Comparison of ENCODE assay signal across 21 mouse cellular contexts in the genomic region with DNA sequence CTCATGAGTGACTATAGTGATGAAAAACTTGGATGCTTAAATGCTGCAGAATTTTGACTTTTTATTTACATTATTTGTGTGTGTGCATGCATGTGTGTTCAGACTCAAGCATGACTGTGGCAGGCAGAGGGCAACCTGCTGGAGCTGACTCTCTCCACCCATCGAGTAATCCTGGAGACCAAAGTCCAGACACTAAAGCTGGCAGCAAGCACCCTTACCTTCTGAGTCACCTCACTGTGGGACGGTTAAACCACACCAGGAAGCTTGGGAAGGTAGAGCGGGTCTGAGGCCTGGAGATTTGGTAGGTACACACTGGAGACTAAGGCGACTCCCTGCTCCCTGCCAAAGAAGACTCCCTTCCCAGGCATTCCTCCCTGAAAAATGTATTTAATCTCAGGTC. TPM values are rescaled to one million over a fixed set of nuclear protein-coding genes. Genes with fewer than 3 reads are reported as not detected.
A peak's percentile ranks its signal among the peaks of the same experiment; 100 is the strongest.
DNase-seq lines count a peak whose midpoint lies in the region; ATAC-seq and TF ChIP-seq lines count a peak whose summit lies in the region.
"Had no signal": no experiment of that assay in that cellular context is flagged by ENCODE, and none has a peak within 500 bp of the region (broad histone marks: within the 10 kb centered on the region; RNA-seq: fewer than 3 reads in every experiment).

No protein-coding gene starts in this region.

- 43% methylated on average over 4 of the region's 4 CpGs for WGBS in liver, adult 2 months
- 77% methylated on average over 4 of the region's 4 CpGs for WGBS in liver, embryonic 11.5 days
- WGBS in kidney, embryonic 16.5 days = 86% methylated on average over 4 of the region's 4 CpGs
- WGBS in stomach, embryonic 15.5 days = 77% methylated on average over 4 of the region's 4 CpGs

- no peaks in the 10 kb centered on the region for H3K9me3 ChIP-seq in liver, embryonic 11.5 days (ENCODE audit: control insufficient read depth, low read length)
- H3K9me3 ChIP-seq in kidney, embryonic 16.5 days (ENCODE audit: low read length) = peaks cover 6% of the 10 kb centered on the region; the same call in 1 of the 2 replicates
- no peaks in the 10 kb centered on the region for H3K9me3 ChIP-seq in stomach, embryonic 15.5 days
- H3K9me3 ChIP-seq: lung, embryonic 15.5 days had no signal

- peaks cover 2% of the 10 kb centered on the region; the same call in 1 of the 2 replicates for H3K4me1 ChIP-seq in liver, adult 2 months (ENCODE audit: control insufficient read depth, insufficient read depth, low read length)
- H3K4me1 ChIP-seq in liver, embryonic 11.5 days (replicated peaks; ENCODE audit: control insufficient read depth, insufficient read depth, low read length) = no peaks in the 10 kb centered on the region
- no peaks in the 10 kb centered on the region for H3K4me1 ChIP-seq in kidney, embryonic 16.5 days (ENCODE audit: insufficient read depth, low read length)
- no peaks in the 10 kb centered on the region for H3K4me1 ChIP-seq in stomach, embryonic 15.5 days
- H3K4me1 ChIP-seq: lung, embryonic 15.5 days; midbrain, embryonic 12.5 days had no signal

- H3K36me3 ChIP-seq in liver, adult 2 months (ENCODE audit: control insufficient read depth, insufficient read depth, low read length) = peaks cover 2% of the 10 kb centered on the region; the same call in 1 of the 2 replicates
- no peaks in the 10 kb centered on the region for H3K36me3 ChIP-seq in liver, embryonic 11.5 days (ENCODE audit: control insufficient read depth, insufficient read depth, low read length)
- peaks cover 18% of the 10 kb centered on the region; the same call in 1 of the 2 replicates for H3K36me3 ChIP-seq in kidney, embryonic 16.5 days (ENCODE audit: insufficient read depth, low read length)
- 0 out of 2 replicates have a peak, but pooled peaks cover 3% of the 10 kb centered on the region for H3K36me3 ChIP-seq in stomach, embryonic 15.5 days

- no peak overlapping the region for H3K9ac ChIP-seq in liver, adult 2 months (ENCODE audit: low read depth, low read length)
- no peak overlapping the region for H3K9ac ChIP-seq in liver, embryonic 11.5 days (ENCODE audit: low read depth, low read length)
- H3K9ac ChIP-seq in kidney, embryonic 16.5 days (replicated peaks; ENCODE audit: low read length) = no peak overlapping the region
- H3K9ac ChIP-seq in stomach, embryonic 15.5 days = no peak overlapping the region
- H3K9ac ChIP-seq: heart, embryonic 13.5 days; lung, embryonic 15.5 days; midbrain, embryonic 12.5 days had no signal

- no peaks in the 10 kb centered on the region for H3K27me3 ChIP-seq in liver, adult 2 months (ENCODE audit: control insufficient read depth, insufficient read depth, low read length)
- no peaks in the 10 kb centered on the region for H3K27me3 ChIP-seq in liver, embryonic 11.5 days (replicated peaks; ENCODE audit: control insufficient read depth, insufficient read depth, low read length)
- no peaks in the 10 kb centered on the region for H3K27me3 ChIP-seq in kidney, embryonic 16.5 days (ENCODE audit: insufficient read depth, low read length)
- H3K27me3 ChIP-seq in stomach, embryonic 15.5 days (replicated peaks) = no peaks in the 10 kb centered on the region
- H3K27me3 ChIP-seq: heart, embryonic 13.5 days; lung, embryonic 15.5 days; midbrain, embryonic 12.5 days had no signal

- no peak overlapping the region for H3K27ac ChIP-seq in liver, adult 2 months (replicated peaks; ENCODE audit: insufficient read depth, low read depth, low read length)
- no peak overlapping the region for H3K27ac ChIP-seq in liver, embryonic 11.5 days (ENCODE audit: low read depth, low read length)
- no peak overlapping the region for H3K27ac ChIP-seq in kidney, embryonic 16.5 days (ENCODE audit: low read length)
- H3K27ac ChIP-seq in stomach, embryonic 15.5 days = no peak overlapping the region
- H3K27ac ChIP-seq: heart, embryonic 13.5 days; hindbrain, postnatal 0 days; lung, embryonic 15.5 days; macrophage; midbrain, embryonic 12.5 days had no signal

- no peak for ATAC-seq in liver, embryonic 11.5 days (replicated peaks; ENCODE audit: low FRiP score)
- ATAC-seq in kidney, embryonic 16.5 days (ENCODE audit: low FRiP score, low TSS enrichment) = peak; percentile 54; the same call in 1 of the 2 replicates
- ATAC-seq in stomach, embryonic 15.5 days (ENCODE audit: insufficient read depth, low FRiP score, low read depth) = peak; percentile 81
- no peak for ATAC-seq in erythroblast, adult 5-6 weeks (replicated peaks; ENCODE audit: low FRiP score, poor library complexity, severe bottlenecking)
- ATAC-seq: forebrain, embryonic 14.5 days; hindbrain, postnatal 0 days had no signal

- H3K4me2 ChIP-seq in liver, embryonic 11.5 days = no peak overlapping the region
- H3K4me2 ChIP-seq in kidney, embryonic 16.5 days (replicated peaks; ENCODE audit: low read depth, low read length) = no peak overlapping the region
- H3K4me2 ChIP-seq in stomach, embryonic 15.5 days = no peak overlapping the region
- H3K4me2 ChIP-seq: heart, embryonic 13.5 days; lung, embryonic 15.5 days; midbrain, embryonic 12.5 days had no signal

- TF ChIP-seq POLR2A in liver, adult 2 months (IDR thresholded peaks at IDR 0.05; ENCODE audit: extremely low read depth, insufficient read depth, low read length) = no peak

- peak; percentile 36 for TF ChIP-seq CTCF in liver, adult 2 months (IDR thresholded peaks at IDR 0.05; ENCODE audit: low read depth, low read length)

- DNase-seq in liver, adult 2 months (ENCODE audit: extremely low read depth, low read depth, low spot score) = peak; percentile 81
- no peak for DNase-seq in liver, embryonic 11.5 days (ENCODE audit: low spot score)
- peak; percentile 29 for DNase-seq in R1 (ENCODE audit: low read depth, low spot score)
- no peak for DNase-seq in adrenal gland, postnatal 4 days (ENCODE audit: low spot score in 2 of 2)
- no peak for DNase-seq in thymus, postnatal 36 days
- DNase-seq: adrenal gland, adult 8-10 months; cerebellum, adult 11 months; cerebellum, postnatal 36 days; heart, postnatal 4 days; liver had no signal

- peaks cover 6% of the 10 kb centered on the region for H3K79me2 ChIP-seq in liver, adult 2 months (ENCODE audit: control insufficient read depth, insufficient read depth, low read length)

- no peak overlapping the region for H3K4me3 ChIP-seq in liver, adult 2 months (ENCODE audit: insufficient read depth, low read depth, low read length)
- H3K4me3 ChIP-seq in liver, embryonic 11.5 days (ENCODE audit: low read depth, low read length) = no peak overlapping the region
- H3K4me3 ChIP-seq in kidney, embryonic 16.5 days (ENCODE audit: low read length) = no peak overlapping the region
- H3K4me3 ChIP-seq in stomach, embryonic 15.5 days (replicated peaks) = no peak overlapping the region
- H3K4me3 ChIP-seq: erythroblast, embryonic 14.5 days; heart, embryonic 13.5 days; lung, embryonic 15.5 days; midbrain, embryonic 12.5 days; myocyte had no signal

RNA-seq across cellular contexts. Expression of gene Rap1gds1, which starts 38.0 kb away (rescaled TPM):
- 13.9 and 16.6 TPM in 2 replicates for total RNA-seq in liver, adult 2 months (2014; rRNA removed)
- polyA plus RNA-seq in liver, adult 2 months (2012; rRNA removed) = 6.7 and 7.7 TPM in 2 replicates
- polyA plus RNA-seq in liver, embryonic 11.5 days (2014; fragmentation: Nextera tagmentation; extraction: Ambion mirVana) = 44.1 and 50.0 TPM in 2 replicates
- polyA plus RNA-seq in kidney, embryonic 16.5 days (2015; fragmentation: Nextera tagmentation; extraction: Ambion mirVana) = 60.1 and 62.8 TPM in 2 replicates
- polyA plus RNA-seq in stomach, embryonic 15.5 days (2015; fragmentation: Nextera tagmentation; extraction: Ambion mirVana) = 51.1 and 54.0 TPM in 2 replicates
- total RNA-seq in adrenal gland, postnatal 4 days (2021) = 10 to 100 TPM; 49.2 to 58.4 TPM
- total RNA-seq in erythroblast, adult 5-6 weeks (2015; ENCODE audit: low replicate concordance) = 21.7 and 25.9 TPM in 2 replicates
- total RNA-seq in erythroblast, adult 5-6 weeks (2017; ENCODE audit: low replicate concordance) = 6.0 and 6.8 TPM in 2 replicates

Comparison
In these comparisons a context has a peak if more than half of its experiments do, and no peak if none do; other contexts are left out.
1. DNase-seq: peak in liver, adult 2 months (single experiment) and R1 (single experiment); none in liver, embryonic 11.5 days (single experiment), adrenal gland, postnatal 4 days (0 of 2) and thymus, postnatal 36 days (0 of 2).
2. ATAC-seq: peak in kidney, embryonic 16.5 days (single experiment) and stomach, embryonic 15.5 days (single experiment); none in liver, embryonic 11.5 days (single experiment) and erythroblast, adult 5-6 weeks (single experiment).